Mouse (Mus musculus) megakaryocyte, embryonic 14.5 days (primary cell): Measurements from ENCODE around the gene Hoxa6. TPM values are rescaled to one million over a fixed set of nuclear protein-coding genes. Genes with fewer than 3 reads are reported as not detected.

ENCODE experiments used
- H3K27me3 ChIP-seq: replicated peaks from 2 replicates; pipeline ENCODE3; 2012; ENCODE audit warnings: inconsistent platforms
- H3K36me3 ChIP-seq: replicated peaks from 2 replicates; pipeline ENCODE3; 2012; ENCODE audit warnings: low read length, inconsistent platforms, mixed read lengths
- H3K4me1 ChIP-seq: 2 replicates; pipeline ENCODE4 v1.6.1; 2012; ENCODE audit warnings: inconsistent platforms
- H3K4me3 ChIP-seq: replicated peaks from 2 replicates; pipeline ENCODE3; 2012; ENCODE audit warnings: moderate library complexity, mild to moderate bottlenecking, inconsistent platforms
- H3K9me3 ChIP-seq: 2 replicates; pipeline ENCODE4 v1.6.1; 2012; ENCODE audit warnings: inconsistent platforms
- FLI1 ChIP-seq: IDR thresholded peaks from 2 replicates; pipeline ENCODE4 v1.6.1; 2012; ENCODE audit warnings: low read length, inconsistent platforms, mixed read lengths
- GATA1 ChIP-seq: IDR thresholded peaks from 3 replicates; pipeline ENCODE4 v1.6.1; 2012; ENCODE audit warnings: mixed read lengths, low read length, inconsistent platforms, borderline replicate concordance
- polyA plus RNA-seq: library from polyadenylated mRNA; stranded (reverse); fragments of >175 nt; gene quantifications from 2 replicates; pipeline ENCODE4 v1.2.3, GENCODE M21; 2012; ENCODE audit warnings: low replicate concordance; ENCODE audit not compliant: insufficient read depth

Hoxa6 gene
- polyA plus RNA-seq, 1 experiment = not detected

- Histone ChIP-seq H3K36me3 (no peaks in the 10 kb centered on the region), H3K4me1 (peaks cover 28% of the 10 kb centered on the region), H3K4me3 (no peak overlapping the region), H3K9me3 (no peaks in the 10 kb centered on the region), H3K27me3 (peaks cover 97% of the 10 kb centered on the region)
- TF ChIP-seq GATA1 (no peak), FLI1 (no peak)
Measured at GRCm38 (mm10) chr6:52241001-52241621, 32.6 kb upstream of the Hoxa6 start.

GRCm38 (mm10) chr6:52240389-52241000, 32.0 kb upstream of the Hoxa6 start, which contains the start of gene Hoxa10:
Hoxa10 (minus strand) TSS chr6:52240854.
- no peaks in the 10 kb centered on the region for H3K9me3 ChIP-seq
- peak within 1 kb of the TSS; percentile 54 for H3K4me3 ChIP-seq
- no peaks in the 10 kb centered on the region for H3K36me3 ChIP-seq
- H3K27me3 ChIP-seq = peaks cover 97% of the 10 kb centered on the region
- TF ChIP-seq GATA1 (no peak), FLI1 (no peak)
- H3K4me1 ChIP-seq = peaks cover 22% of the 10 kb centered on the region

- Histone ChIP-seq H3K4me1 (peaks cover 15% of the 10 kb centered on the region), H3K9me3 (peaks cover 2% of the 10 kb centered on the region; the same call in 1 of the 2 replicates), H3K4me3 (peak overlapping the region; percentile 54), H3K27me3 (peaks cover 97% of the 10 kb centered on the region), H3K36me3 (no peaks in the 10 kb centered on the region)
- no peak for TF ChIP-seq GATA1
- no peak for TF ChIP-seq FLI1
Measured at GRCm38 (mm10) chr6:52239625-52240388, 31.3 kb upstream of the Hoxa6 start.

GRCm38 (mm10) chr6:52238976-52239375, 30.5 kb upstream of the Hoxa6 start:
- Histone ChIP-seq H3K4me3 (no peak overlapping the region), H3K9me3 (peaks cover 5% of the 10 kb centered on the region; the same call in 1 of the 2 replicates), H3K36me3 (no peaks in the 10 kb centered on the region), H3K4me1 (peaks cover 21% of the 10 kb centered on the region), H3K27me3 (peaks cover 97% of the 10 kb centered on the region)
- TF ChIP-seq FLI1 (no peak), GATA1 (no peak)

GRCm38 (mm10) chr6:52238155-52238545, 29.6 kb upstream of the Hoxa6 start:
- Histone ChIP-seq H3K9me3 (peaks cover 5% of the 10 kb centered on the region; the same call in 1 of the 2 replicates), H3K36me3 (no peaks in the 10 kb centered on the region), H3K4me1 (peaks cover 29% of the 10 kb centered on the region), H3K27me3 (peaks cover 97% of the 10 kb centered on the region), H3K4me3 (no peak overlapping the region)
- no peak for TF ChIP-seq GATA1
- no peak for TF ChIP-seq FLI1

- Histone ChIP-seq H3K27me3 (peaks cover 97% of the 10 kb centered on the region), H3K4me3 (no peak overlapping the region), H3K36me3 (no peaks in the 10 kb centered on the region), H3K9me3 (peaks cover 5% of the 10 kb centered on the region; the same call in 1 of the 2 replicates), H3K4me1 (peaks cover 35% of the 10 kb centered on the region)
- TF ChIP-seq FLI1 (no peak), GATA1 (no peak)
Measured at GRCm38 (mm10) chr6:52237346-52238154, 29.0 kb upstream of the Hoxa6 start.

- Histone ChIP-seq H3K27me3 (peaks cover 98% of the 10 kb centered on the region), H3K36me3 (no peaks in the 10 kb centered on the region), H3K4me1 (peaks cover 43% of the 10 kb centered on the region), H3K4me3 (no peak overlapping the region), H3K9me3 (peaks cover 5% of the 10 kb centered on the region; the same call in 1 of the 2 replicates)
- TF ChIP-seq FLI1 = no peak
- TF ChIP-seq GATA1 = no peak
Measured at GRCm38 (mm10) chr6:52236806-52237205, 28.3 kb upstream of the Hoxa6 start.

GRCm38 (mm10) chr6:52235866-52236265, 27.3 kb upstream of the Hoxa6 start:
- peaks cover 43% of the 10 kb centered on the region for H3K4me1 ChIP-seq
- no peak overlapping the region for H3K4me3 ChIP-seq
- H3K36me3 ChIP-seq = no peaks in the 10 kb centered on the region
- peaks cover 5% of the 10 kb centered on the region; the same call in 1 of the 2 replicates for H3K9me3 ChIP-seq
- H3K27me3 ChIP-seq = peaks cover 96% of the 10 kb centered on the region
- no peak for TF ChIP-seq GATA1
- no peak for TF ChIP-seq FLI1

GRCm38 (mm10) chr6:52235267-52235666, 26.7 kb upstream of the Hoxa6 start:
- Histone ChIP-seq H3K9me3 (peaks cover 5% of the 10 kb centered on the region; the same call in 1 of the 2 replicates), H3K36me3 (no peaks in the 10 kb centered on the region), H3K4me3 (no peak overlapping the region), H3K27me3 (peaks cover 96% of the 10 kb centered on the region), H3K4me1 (peaks cover 43% of the 10 kb centered on the region)
- TF ChIP-seq GATA1 (no peak), FLI1 (no peak)
